Mouse (Mus musculus) left cerebral cortex, adult 11 months (tissue): ENCODE measurements at regions not wholly inside any gene's neighbourhood (a gene's known extent, or its start where the extent isn't known, plus 50 kb on each side); places are given as distances from the start of the nearest gene placed in this dataset.
A peak's percentile ranks its signal among the peaks of the same experiment; 100 is the strongest.

ENCODE experiments used
- DNase-seq: peaks from one replicate; pipeline ENCODE4 v3.0.0; 2022; ENCODE audit warnings: low spot score

DNA sequence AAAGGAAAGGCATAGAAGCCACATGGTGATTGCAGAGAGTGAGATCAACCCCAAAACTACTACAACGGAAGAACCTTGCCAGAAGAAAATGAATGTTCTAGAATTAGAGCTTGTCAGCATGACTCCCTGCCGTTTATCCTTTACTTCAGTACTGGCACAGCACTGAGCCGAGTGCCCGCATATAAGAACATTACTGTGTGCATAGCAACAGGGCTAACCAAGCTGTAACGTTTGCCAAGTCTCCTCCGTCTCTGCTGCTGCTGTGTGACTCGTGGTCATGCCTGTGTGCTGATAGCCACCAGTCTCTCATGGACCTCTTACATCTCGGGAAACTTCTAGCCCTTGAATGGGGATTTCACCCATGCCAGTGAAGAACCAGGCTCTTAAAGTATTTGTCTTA, 228.1 kb upstream of the Zdhhc25 start:
- no peak for DNase-seq

GRCm38 (mm10) chr15:88373923-88374322, 226.2 kb upstream of the Zdhhc25 start:
- DNase-seq = no peak

DNA sequence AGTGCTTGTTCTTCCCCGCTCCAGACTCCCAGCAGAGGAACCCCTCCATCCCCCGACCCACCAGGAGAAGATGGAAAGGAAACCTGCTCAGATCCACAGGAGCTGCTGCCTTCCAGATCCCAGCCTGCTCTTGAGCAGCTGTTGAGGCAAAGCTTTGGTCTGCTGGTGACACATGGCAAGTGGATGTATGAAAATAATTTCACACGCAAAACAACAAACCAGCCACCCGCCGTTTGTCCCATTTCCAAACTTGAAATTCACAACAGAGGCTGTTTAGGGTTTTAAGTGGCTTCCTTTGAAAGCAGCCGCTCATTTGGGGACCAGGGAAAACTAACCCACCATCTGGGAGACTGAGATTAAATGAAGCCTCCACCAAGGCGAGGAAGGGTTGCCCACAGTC, 220.8 kb upstream of the Zdhhc25 start:
- DNase-seq = no peak

DNA sequence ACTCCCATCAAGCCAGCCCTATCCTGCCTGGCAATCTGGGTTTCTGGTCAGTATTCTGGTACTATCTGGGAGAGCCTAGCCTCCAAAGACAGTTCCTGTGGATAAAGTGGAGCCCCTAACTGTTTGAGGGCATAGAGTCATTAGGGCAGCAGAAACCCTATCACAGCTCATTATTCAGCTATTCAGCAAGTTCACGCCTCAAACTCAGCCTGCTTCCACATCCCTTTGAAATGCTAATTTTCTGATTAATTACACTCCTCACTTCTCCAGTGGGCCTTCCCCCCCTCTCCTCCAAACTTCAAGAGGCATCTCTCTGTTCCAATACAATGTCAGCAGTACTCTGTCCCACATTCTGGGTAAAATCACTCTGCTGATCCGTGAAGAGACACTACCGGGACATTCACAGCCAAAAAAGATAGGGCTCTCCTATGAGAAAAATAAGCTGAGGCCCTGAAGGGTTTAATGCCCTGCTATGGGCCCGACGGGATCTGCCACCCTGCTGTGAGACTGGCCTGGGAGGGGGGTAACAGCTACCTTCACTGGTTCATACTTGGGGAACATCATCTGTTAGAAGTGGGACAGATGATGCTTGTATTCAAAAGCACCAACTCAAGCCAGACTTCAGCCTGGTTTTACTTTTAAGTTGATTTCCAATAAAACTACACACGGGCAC, 220.0 kb upstream of the Zdhhc25 start:
- no peak for DNase-seq

DNA sequence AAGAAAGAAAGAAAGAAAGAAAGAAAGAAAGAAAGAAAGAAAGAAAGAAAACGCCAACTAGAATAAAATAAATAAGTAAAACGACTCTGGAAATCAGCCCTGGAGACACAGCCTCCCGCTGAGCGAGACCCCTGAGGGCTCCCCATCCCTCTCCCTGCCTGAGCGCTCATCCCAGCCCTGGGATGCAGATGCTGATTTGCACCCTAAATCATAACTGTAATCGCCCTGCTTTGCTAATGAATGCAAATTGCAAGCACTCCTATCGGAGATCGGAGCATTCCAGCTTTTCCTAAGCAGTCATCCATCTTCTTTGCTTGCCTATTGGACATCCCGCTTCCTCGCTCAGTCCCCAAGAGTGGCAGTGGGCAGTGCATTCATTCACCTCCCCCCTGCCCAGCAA, 218.7 kb upstream of the Zdhhc25 start:
- DNase-seq = no peak

DNA sequence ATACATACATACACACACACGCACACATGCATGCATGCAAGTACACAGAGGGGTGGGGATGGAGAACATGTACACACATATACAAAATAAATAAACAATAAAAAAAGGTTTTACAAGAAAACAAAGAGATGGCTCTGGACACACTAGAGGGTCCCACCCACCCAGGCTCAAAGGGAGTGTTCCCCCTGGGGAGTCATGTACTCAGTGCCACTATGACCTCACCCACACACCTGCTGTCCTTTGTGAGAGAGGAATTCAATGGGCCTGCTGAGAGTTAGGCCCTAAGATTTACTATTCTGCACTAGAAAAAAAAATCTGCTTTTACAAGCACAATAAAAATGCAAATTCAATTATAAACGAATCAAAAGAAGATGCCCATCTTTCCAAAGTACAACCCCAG, 214.2 kb upstream of the Zdhhc25 start:
- no peak for DNase-seq

DNA sequence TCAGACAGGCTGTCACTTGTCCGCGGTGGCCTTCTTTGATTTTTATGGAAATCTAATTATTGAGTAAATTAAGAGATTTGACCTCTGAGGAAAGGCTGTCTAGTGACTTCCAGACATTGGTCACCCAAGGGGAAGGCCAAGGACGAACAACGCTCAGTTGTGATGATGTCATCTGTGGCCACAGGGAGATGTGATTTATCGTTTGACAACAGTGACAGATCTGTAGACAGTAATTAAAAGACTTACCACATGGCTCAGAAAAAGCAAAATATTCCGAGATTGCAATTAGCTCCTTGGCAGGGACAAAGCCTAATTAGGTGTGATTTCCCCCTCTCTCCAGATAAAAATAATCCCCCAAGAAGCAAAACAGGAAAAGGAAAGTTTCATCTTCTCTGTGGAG, 213.4 kb upstream of the Zdhhc25 start:
- DNase-seq = no peak

- no peak for DNase-seq
These were observed 208.3 kb upstream of the Zdhhc25 start for GRCm38 (mm10) chr15:88391822-88392221.

DNA sequence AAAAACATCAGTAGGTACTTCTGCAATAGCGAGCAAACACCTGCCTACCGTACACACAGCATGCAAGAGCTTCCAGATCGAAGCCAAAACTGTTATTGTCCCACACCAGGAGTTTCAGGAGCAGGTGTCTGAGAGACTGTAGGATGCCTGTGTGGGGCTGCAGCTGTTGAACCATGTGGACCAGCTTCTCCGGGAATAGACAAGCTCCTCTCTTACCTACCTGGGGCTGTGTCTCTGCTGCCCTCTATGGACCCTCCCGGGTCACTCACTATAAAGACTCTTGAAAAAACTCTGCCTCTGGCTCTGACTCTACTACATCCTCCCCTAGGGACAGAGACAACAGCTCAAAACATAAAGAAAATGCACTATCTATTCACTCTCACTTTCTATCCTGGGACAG, 201.0 kb upstream of the Zdhhc25 start:
- no peak for DNase-seq

GRCm38 (mm10) chr15:88399989-88400388, 200.1 kb upstream of the Zdhhc25 start:
- DNase-seq = no peak

DNA sequence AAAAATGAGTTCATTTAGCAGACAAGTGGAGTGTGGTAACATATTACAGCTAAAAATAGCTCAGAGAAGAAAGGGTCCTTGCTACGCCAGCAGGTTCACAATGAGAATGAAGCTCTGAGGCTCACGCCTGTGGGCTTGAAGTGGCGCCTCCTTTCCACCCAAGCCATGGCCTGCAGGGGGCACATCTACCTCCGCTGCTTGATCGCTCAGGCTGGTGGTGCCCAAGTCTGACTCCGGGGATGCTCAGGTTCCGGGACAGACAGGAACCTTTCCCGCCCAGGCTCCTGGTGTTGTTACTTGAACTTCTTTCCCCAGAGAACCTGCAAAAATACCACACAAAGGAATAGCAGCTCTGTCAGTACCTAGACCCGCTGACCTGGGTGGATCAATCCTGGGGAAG, 199.3 kb upstream of the Zdhhc25 start:
- DNase-seq = no peak

GRCm38 (mm10) chr15:88408461-88409379, 191.4 kb upstream of the Zdhhc25 start:
- DNase-seq = peak; percentile 21

DNA sequence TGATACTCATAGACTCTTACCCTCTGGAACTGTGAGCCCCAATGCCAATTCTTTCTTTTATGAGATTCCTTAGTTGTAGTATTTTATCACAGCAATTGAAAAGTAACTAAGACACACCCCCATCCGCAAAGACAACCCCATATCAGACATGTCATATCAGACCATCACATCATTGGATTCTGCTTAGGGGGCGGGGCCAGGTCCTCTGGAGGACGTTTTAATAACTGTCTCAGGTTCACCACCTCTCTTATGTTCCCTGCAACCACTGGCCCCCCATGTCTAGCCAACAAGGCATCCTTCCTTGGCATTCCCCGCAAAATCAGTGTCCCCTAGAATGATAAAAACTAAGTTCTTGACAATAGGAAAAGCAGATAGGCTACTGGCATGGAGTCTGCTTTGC, 185.9 kb upstream of the Zdhhc25 start:
- DNase-seq = no peak

GRCm38 (mm10) chr15:88418881-88419280, 181.2 kb upstream of the Zdhhc25 start:
- no peak for DNase-seq

DNA sequence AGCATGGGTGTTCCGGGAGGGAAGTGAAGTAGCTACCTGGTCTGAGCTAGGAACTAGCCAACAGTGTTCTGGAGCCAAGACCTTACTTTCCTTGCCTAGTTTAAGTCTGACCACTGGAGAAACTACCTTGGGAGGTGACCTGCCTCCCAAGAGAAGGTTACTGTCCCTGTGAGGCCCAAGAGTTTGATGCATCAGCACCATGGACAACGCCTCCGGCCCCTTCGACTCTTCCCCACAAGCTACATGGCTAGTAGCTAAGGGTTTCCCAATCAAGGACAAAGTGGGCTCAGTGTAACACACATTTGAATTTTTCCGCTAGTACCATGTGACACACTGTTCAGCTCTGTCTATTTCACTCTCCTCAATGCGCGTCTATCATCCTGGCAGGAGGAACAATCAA, 171.7 kb upstream of the Zdhhc25 start:
- DNase-seq = no peak

DNA sequence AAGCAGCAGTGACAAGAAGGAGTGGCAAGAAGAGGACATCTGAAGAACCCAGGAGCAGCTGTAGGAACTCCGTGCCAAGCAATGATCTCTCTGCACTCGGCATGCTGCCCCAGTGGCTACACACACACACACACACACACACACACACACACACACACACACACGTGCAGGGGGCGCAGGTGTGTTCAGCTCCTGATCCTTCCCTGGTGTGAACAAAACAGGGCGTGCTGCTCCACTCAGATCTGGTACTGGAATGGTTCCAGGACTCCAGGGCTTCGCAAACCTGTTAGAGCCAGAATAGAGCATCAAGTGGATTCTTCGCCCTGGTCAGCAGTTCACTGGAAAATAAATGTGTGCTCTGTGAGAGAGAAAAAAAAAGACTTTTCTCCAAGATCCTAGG, 169.2 kb upstream of the Zdhhc25 start:
- DNase-seq = no peak

- no peak for DNase-seq
These were observed 151.8 kb upstream of the Zdhhc25 start for GRCm38 (mm10) chr15:88448272-88448671.

DNA sequence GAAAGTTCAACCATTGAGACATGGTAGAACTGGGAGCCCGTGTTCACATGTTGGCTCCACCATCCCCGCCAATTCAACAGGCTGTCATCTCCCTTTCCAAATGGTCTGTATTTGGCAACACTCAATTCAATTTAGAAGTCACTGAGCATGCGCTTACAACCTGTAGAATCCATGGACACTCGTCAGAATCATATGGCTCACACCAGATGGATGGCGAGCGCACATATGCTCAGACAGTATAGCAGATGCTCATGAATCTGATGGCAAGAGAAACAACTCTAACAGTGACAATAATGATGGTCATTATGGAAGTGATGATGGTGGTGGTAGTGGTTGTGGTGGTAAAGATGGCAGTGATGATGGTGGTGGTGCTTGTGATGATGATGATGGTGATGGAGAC, 148.9 kb upstream of the Zdhhc25 start:
- DNase-seq = no peak

GRCm38 (mm10) chr15:88468107-88468506, 132.0 kb upstream of the Zdhhc25 start:
- peak; percentile 35 for DNase-seq

DNA sequence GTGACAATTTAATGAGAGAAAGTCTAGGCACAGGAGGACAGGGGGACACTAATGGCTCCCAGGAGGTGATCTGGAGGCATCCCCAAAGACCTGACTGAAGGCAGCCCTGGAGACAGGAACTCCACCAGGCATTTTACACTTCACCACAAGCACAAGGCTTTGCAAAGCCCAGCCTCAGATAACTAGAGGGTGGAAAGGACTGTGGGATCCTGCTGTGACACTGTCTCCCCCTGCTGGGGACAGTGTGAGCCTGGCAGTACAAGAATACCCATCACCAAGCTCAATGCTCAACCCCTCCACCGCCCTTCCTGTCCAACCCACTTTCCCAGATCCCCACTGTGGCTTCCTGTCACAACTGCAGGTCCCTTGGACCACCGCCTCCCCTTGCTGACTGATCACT, 131.3 kb upstream of the Zdhhc25 start:
- DNase-seq = peak; percentile 61

- no peak for DNase-seq
These were observed 130.3 kb upstream of the Zdhhc25 start for GRCm38 (mm10) chr15:88469508-88470455.

- DNase-seq = no peak
These were observed 127.6 kb upstream of the Zdhhc25 start for GRCm38 (mm10) chr15:88472351-88473100.
